Mouse (Mus musculus) cerebellum, adult 2 months (tissue): ENCODE measurements around the gene Rnf43. TPM values are rescaled to one million over a fixed set of nuclear protein-coding genes. Genes with fewer than 3 reads are reported as not detected.

Experiments
- DNase-seq, 2 experiments: peaks; one replicate each; pipeline ENCODE4 v3.0.0; 2021
- H3K27ac ChIP-seq: fragments of 200-500 bp; 2 replicates; pipeline ENCODE4 v1.5.1; 2012; ENCODE audit warnings: low read length, control low read depth, inconsistent platforms; ENCODE audit not compliant: insufficient read depth
- H3K27me3 ChIP-seq: fragments of 200-500 bp; 2 replicates; pipeline ENCODE4 v1.6.1; 2012; ENCODE audit warnings: inconsistent platforms, mild to moderate bottlenecking, low read length, moderate library complexity; ENCODE audit not compliant: control insufficient read depth, insufficient read depth
- H3K4me1 ChIP-seq: fragments of 200-500 bp; 2 replicates; pipeline ENCODE4 v1.6.1; 2011; ENCODE audit warnings: low read length; ENCODE audit not compliant: control insufficient read depth, insufficient read depth
- H3K4me3 ChIP-seq: fragments of 200-500 bp; replicated peaks from 2 replicates; pipeline ENCODE3; 2011; ENCODE audit warnings: mild to moderate bottlenecking, low read depth, low read length, control low read depth; ENCODE audit not compliant: insufficient read depth
- CTCF ChIP-seq: fragments of 200-500 bp; IDR thresholded peaks from 2 replicates; pipeline ENCODE4 v1.5.1; 2011; ENCODE audit warnings: low read depth, mild to moderate bottlenecking, control low read depth, low read length, moderate library complexity, borderline replicate concordance; ENCODE audit not compliant: insufficient read depth
- POLR2A ChIP-seq: fragments of 200-500 bp; IDR thresholded peaks from 2 replicates; pipeline ENCODE4 v1.6.1; 2011; ENCODE audit warnings: low read length, control low read depth, borderline replicate concordance; ENCODE audit not compliant: insufficient read depth
- WGBS: fragments of 180-500 bp; shearing (Covaris S2); methylation state at CpG from one replicate; pipeline ENCODE4 v1.1.7; 2018; 5-methylcytosine and 5-hydroxymethylcytosine counted together
- polyA plus RNA-seq: library from polyadenylated mRNA; depleted of rRNA; stranded (reverse); fragments of >200 nt; gene quantifications from 2 replicates; pipeline ENCODE4 v1.2.3, GENCODE M21; 2012

The Rnf43 gene
- polyA plus RNA-seq, 1 experiment = 2.2 TPM

- Histone ChIP-seq H3K27me3 (no peaks in the 10 kb centered on the region), H3K27ac (no peak overlapping the region), H3K4me1 (no peaks in the 10 kb centered on the region), H3K4me3 (no peak overlapping the region)
- TF ChIP-seq POLR2A (no peak), CTCF (no peak)
- WGBS = 13% methylated on average over 7 of the region's 7 CpGs
- peak in 1 of 2 experiments; percentile 5 for DNase-seq
Observed at GRCm38 (mm10) chr11:87689402-87689808, 26.9 kb downstream of the Rnf43 start.

DNA sequence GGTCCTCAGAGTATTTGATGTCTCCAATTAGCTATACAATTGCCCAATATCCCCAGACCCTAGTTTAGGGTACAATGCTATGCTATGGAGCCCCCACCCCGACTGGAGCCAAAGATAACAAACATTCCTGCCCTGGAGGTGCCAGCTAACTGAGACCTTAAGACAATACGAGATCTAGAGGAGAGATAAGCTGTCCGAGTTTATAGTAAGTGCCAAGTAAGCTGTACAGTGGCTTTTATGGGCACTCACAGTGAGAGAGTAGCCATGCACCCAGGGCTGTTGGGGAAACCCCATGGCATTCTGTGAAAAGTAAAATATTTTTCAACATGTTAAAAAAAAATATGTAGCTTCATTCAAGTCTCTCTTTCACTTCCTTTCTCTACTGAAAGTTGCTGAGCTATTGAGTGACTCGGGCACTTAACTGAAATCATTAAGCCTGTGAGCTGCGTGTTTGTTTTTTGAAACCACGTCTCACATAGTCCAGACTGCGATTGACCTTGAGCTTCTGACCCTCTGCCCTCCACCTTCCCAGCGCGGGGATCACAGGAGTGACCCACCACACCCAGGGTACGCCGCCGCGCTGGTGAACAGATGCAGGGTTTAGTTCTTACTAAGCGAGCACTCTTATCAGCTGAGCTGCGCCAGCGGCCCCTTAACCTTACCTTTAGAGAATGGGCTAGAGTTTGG, 27.7 kb downstream of the Rnf43 start:
- Histone ChIP-seq H3K4me3 (no peak overlapping the region), H3K4me1 (no peaks in the 10 kb centered on the region), H3K27ac (no peak overlapping the region), H3K27me3 (no peaks in the 10 kb centered on the region)
- TF ChIP-seq POLR2A = no peak
- TF ChIP-seq CTCF = no peak
- no peak for DNase-seq
- 88% methylated on average over 16 of the region's 16 CpGs for WGBS

DNA sequence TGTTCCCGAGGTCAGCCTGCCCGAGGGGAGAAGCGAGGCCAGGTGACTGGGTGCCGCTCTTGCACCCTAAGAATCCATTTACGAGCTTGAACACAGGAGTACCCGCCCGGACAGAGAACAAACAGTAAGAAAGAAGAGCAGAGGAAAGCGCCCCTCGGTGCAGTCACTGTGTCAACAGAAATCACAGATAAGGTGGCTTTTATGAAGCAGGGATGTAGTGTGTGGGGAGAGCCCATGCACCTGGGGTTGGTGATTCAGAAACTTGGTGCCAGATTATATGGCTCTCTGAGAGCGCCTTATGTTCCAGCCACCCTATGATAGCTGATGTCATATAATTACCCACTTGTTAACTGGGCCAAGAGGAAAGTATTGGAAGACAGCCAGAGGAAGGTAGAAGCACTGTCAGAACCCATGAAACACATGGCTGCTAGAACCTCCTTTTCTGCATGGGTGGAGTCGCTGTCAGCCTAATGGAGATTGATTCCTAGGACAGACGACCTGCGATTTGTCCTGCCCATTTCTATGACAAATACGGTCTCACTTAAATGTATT, 34.7 kb downstream of the Rnf43 start:
- no peak for DNase-seq
- Histone ChIP-seq H3K27ac (no peak overlapping the region), H3K4me3 (no peak overlapping the region), H3K4me1 (no peaks in the 10 kb centered on the region), H3K27me3 (no peaks in the 10 kb centered on the region)
- 80% methylated on average over 14 of the region's 14 CpGs for WGBS
- TF ChIP-seq POLR2A (no peak), CTCF (no peak)

GRCm38 (mm10) chr11:87698126-87698525, 35.6 kb downstream of the Rnf43 start:
- TF ChIP-seq CTCF (no peak), POLR2A (no peak)
- Histone ChIP-seq H3K4me1 (no peaks in the 10 kb centered on the region), H3K27ac (no peak overlapping the region), H3K4me3 (no peak overlapping the region), H3K27me3 (no peaks in the 10 kb centered on the region)
- DNase-seq = no peak
- WGBS = 94% methylated on average over 4 of the region's 4 CpGs

DNA sequence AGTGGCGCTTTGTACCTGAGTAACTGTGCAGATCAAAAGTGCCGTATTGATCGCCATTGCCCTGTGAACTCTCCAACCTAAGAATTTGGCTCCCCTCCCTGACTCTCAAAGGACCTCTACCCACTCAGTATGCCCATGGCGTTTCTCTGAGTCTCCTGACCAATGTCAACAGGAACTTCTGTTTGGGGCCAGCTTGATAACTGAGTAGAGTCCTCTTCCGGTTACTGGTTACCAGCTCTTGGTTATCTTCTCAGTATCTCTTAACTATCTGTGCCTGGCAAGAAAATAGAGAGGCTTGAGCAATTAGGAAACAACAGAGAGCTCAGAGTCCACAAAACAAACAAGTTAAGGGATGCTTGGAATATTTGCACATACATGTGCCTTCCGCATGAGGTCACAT, 38.6 kb downstream of the Rnf43 start:
- no peak for TF ChIP-seq POLR2A
- TF ChIP-seq CTCF = no peak
- Histone ChIP-seq H3K27ac (no peak overlapping the region), H3K27me3 (no peaks in the 10 kb centered on the region), H3K4me1 (no peaks in the 10 kb centered on the region), H3K4me3 (no peak overlapping the region)
- 81% methylated on average over 6 of the region's 6 CpGs for WGBS
- no peak for DNase-seq

DNA sequence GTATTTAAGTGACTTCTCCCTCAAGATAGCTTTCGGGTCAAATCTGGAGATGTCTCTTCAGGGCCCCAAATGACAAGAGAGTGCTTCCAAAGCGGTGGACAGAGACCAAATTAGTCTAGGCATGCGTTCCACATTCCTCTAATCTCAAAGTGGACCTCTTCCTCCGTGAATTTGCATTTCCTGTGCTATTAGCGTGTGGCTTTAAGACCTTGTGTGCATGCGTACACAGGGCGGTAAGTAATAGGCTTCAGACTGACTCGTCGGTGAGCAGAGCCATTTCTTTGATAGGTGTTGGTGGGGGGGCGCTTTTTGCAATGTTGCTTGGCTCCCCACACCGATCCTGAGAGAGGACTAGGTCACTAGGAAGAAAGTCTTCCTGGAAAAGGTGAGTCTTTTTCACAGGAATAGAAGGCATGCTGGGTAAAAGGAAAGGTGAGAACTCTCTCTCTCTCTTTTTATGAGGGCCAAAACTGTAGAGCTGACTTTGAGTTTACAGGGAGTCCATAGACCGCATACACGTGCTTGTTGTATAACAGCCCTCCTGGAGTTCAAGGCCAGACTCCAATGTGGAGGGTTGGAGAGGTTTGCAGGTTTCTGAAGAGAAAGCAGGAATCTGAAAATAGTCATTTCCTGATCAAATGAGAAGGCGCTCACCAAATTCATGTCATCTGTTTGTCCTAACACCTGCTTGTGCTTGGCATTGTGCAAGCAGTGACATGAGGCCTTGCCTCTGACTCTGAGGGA, 39.5 kb downstream of the Rnf43 start:
- no peak overlapping the region for H3K4me3 ChIP-seq
- TF ChIP-seq CTCF (no peak), POLR2A (no peak)
- no peak for DNase-seq
- no peak overlapping the region for H3K27ac ChIP-seq
- H3K27me3 ChIP-seq = no peaks in the 10 kb centered on the region
- no peaks in the 10 kb centered on the region for H3K4me1 ChIP-seq
- WGBS = 82% methylated on average over 14 of the region's 14 CpGs

DNA sequence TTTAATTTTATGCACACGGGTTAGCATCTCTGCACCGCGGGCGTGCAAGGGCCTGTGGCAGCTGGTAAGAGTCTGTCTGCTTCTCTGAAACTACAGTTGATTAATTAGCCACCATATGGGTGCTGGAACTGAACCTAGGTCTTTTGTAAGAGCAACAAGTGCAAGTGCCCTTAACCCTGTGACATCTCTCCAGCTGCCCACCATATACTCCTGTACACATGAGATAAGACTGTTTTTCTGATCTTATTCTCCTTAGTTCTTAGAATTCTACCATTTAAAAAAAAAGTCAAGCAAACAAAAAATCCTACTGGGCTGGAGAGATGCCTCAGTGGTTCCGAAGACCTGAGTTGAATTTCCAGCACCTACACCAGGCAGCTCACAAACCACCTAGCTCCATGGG, 41.1 kb downstream of the Rnf43 start:
- Histone ChIP-seq H3K4me1 (no peaks in the 10 kb centered on the region), H3K27me3 (no peaks in the 10 kb centered on the region), H3K4me3 (no peak overlapping the region), H3K27ac (no peak overlapping the region)
- no peak for DNase-seq
- TF ChIP-seq CTCF = no peak
- no peak for TF ChIP-seq POLR2A
- 53% methylated on average over 5 of the region's 5 CpGs for WGBS

DNA sequence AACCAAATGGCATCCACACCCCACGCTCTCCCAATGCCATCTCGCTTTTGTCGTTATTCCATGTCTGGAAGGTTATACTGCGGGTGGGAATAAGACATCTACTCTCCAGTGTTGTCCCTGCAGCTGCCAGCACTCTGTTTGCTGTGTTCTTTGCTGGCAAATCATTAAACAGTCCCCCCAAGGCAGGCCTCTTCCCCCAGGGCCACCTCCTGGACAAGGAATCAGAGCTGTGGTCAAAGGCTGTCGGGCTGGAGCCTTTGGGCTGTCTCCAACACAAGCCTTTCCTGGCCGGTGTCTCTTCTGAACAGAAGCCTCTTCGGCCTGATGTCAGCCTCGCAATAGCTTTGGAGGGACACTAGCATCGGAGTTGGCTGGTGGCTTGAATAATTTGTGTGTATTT, 41.8 kb downstream of the Rnf43 start:
- no peak overlapping the region for H3K27ac ChIP-seq
- TF ChIP-seq CTCF = no peak
- 59% methylated on average over 9 of the region's 9 CpGs for WGBS
- H3K27me3 ChIP-seq = no peaks in the 10 kb centered on the region
- DNase-seq = no peak
- no peak overlapping the region for H3K4me3 ChIP-seq
- no peaks in the 10 kb centered on the region for H3K4me1 ChIP-seq
